Mouse (Mus musculus) mature B cell (primary cell): ENCODE data around the gene Klhl33.
"Not testable (repeated sequence)": the region's sequence is repeated elsewhere in the genome, so short reads cannot be mapped to it uniquely, and the experiment has no call there.

Source experiments
- in situ Hi-C: fragments of 300-500 bp; cut with MboI; formaldehyde crosslinking; loops from 2 replicates; pipeline ENCODE4 v1.14.3; 2019

Klhl33 gene

GRCm38 (mm10) chr14:50904828-50905129, 7.5 kb upstream of the Klhl33 start:
- in situ Hi-C loops, result no loop called here

- in situ Hi-C loops, result no loop called here
Measured at GRCm38 (mm10) chr14:50903973-50904827, 6.9 kb upstream of the Klhl33 start.

- in situ Hi-C loops, result not testable (repeated sequence)
Measured at GRCm38 (mm10) chr14:50897992-50898391, 685 bp upstream of the Klhl33 start.

- in situ Hi-C loops, result no loop called here
Measured at GRCm38 (mm10) chr14:50896747-50897373, 447 bp downstream of the Klhl33 start.

GRCm38 (mm10) chr14:50895985-50896746, 1.1 kb downstream of the Klhl33 start:
- in situ Hi-C loops, result no loop called here

GRCm38 (mm10) chr14:50895407-50895806, 1.9 kb downstream of the Klhl33 start:
- in situ Hi-C loops, result no loop called here

- in situ Hi-C loops, result no loop called here
Measured at GRCm38 (mm10) chr14:50892541-50893459, 4.5 kb downstream of the Klhl33 start.

GRCm38 (mm10) chr14:50892091-50892490, 5.2 kb downstream of the Klhl33 start:
- in situ Hi-C loops, result no loop called here

- in situ Hi-C loops, result no loop called here
Measured at GRCm38 (mm10) chr14:50891621-50892020, 5.7 kb downstream of the Klhl33 start.

- in situ Hi-C loops, result no loop called here
Measured at GRCm38 (mm10) chr14:50876236-50876950, 20.9 kb downstream of the Klhl33 start.

GRCm38 (mm10) chr14:50875591-50876230, 21.6 kb downstream of the Klhl33 start:
- in situ Hi-C loops, result no loop called here

GRCm38 (mm10) chr14:50875175-50875574, 22.1 kb downstream of the Klhl33 start:
- in situ Hi-C loops, result no loop called here

- in situ Hi-C loops, result no loop called here
Measured at GRCm38 (mm10) chr14:50871284-50871683, 26.0 kb downstream of the Klhl33 start.

- in situ Hi-C loops, result no loop called here
Measured at GRCm38 (mm10) chr14:50870805-50871143, 26.5 kb downstream of the Klhl33 start.

GRCm38 (mm10) chr14:50869889-50870804, 27.2 kb downstream of the Klhl33 start, which contains the start of gene Tep1:
Gene Tep1 (minus strand): TSS chr14:50870560.
- in situ Hi-C loops, result no loop called here

- in situ Hi-C loops, result no loop called here
Measured at GRCm38 (mm10) chr14:50868656-50869055, 28.7 kb downstream of the Klhl33 start.

GRCm38 (mm10) chr14:50868211-50868610, 29.1 kb downstream of the Klhl33 start:
- in situ Hi-C loops, result no loop called here

GRCm38 (mm10) chr14:50866966-50867365, 30.3 kb downstream of the Klhl33 start:
- in situ Hi-C loops, result no loop called here

GRCm38 (mm10) chr14:50865005-50865404, 32.3 kb downstream of the Klhl33 start:
- in situ Hi-C loops, result not testable (repeated sequence)
